Mouse (Mus musculus) heart, adult 2 months (tissue): ENCODE data around the gene F12. TPM values are rescaled to one million over a fixed set of nuclear protein-coding genes. Genes with fewer than 3 reads are reported as not detected.

Source experiments
- DNase-seq, 2 experiments: peaks; one replicate each; pipeline ENCODE4 v3.0.0; 2021
- H3K27ac ChIP-seq: fragments of 200-600 bp; 2 replicates; pipeline ENCODE4 v1.8.1; 2022
- H3K27me3 ChIP-seq: fragments of 200-500 bp; 2 replicates; pipeline ENCODE4 v1.6.1; 2012; ENCODE audit warnings: mild to moderate bottlenecking, low read length, inconsistent platforms, mixed read lengths; ENCODE audit not compliant: control insufficient read depth, insufficient read depth
- H3K36me3 ChIP-seq: fragments of 200-500 bp; 2 replicates; pipeline ENCODE4 v1.6.1; 2012; ENCODE audit warnings: low read length, inconsistent platforms; ENCODE audit not compliant: control insufficient read depth, insufficient read depth
- H3K4me1 ChIP-seq: fragments of 200-500 bp; 2 replicates; pipeline ENCODE4 v1.6.1; 2011; ENCODE audit warnings: low read length; ENCODE audit not compliant: control insufficient read depth, insufficient read depth
- H3K4me3 ChIP-seq: fragments of 200-600 bp; 2 replicates; pipeline ENCODE4 v1.8.1; 2022
- H3K79me2 ChIP-seq: fragments of 200-500 bp; replicated peaks from 2 replicates; pipeline ENCODE4 v1.6.1; 2012; ENCODE audit warnings: mild to moderate bottlenecking, inconsistent platforms, low read length, moderate library complexity, mixed read lengths; ENCODE audit not compliant: control insufficient read depth, insufficient read depth
- H3K9ac ChIP-seq: fragments of 200-500 bp; 2 replicates; pipeline ENCODE4 v1.6.1; 2012; ENCODE audit warnings: low read depth, mild to moderate bottlenecking, control low read depth, inconsistent platforms, low read length, mixed read lengths
- CTCF ChIP-seq: fragments of 200-600 bp; IDR thresholded peaks from 2 replicates; pipeline ENCODE4 v1.8.1; 2022; ENCODE audit warnings: antibody characterized with exemption, mild to moderate bottlenecking, moderate library complexity
- EP300 ChIP-seq: fragments of 200-500 bp; IDR thresholded peaks from 2 replicates; pipeline ENCODE4 v1.6.1; 2011; ENCODE audit warnings: low read depth, low read length, control low read depth; ENCODE audit not compliant: insufficient read depth
- POLR2A ChIP-seq: fragments of 200-500 bp; IDR thresholded peaks from 2 replicates; pipeline ENCODE4 v1.6.1; 2011; ENCODE audit warnings: mild to moderate bottlenecking, low read depth, low read length, control low read depth; ENCODE audit not compliant: insufficient read depth
- WGBS: fragments of 180-500 bp; shearing (Covaris S2); methylation state at CpG from one replicate; pipeline ENCODE4 v1.1.7; 2018; 5-methylcytosine and 5-hydroxymethylcytosine counted together
- intact Hi-C: fragments of 180-260 bp; cut with DNase I; formaldehyde crosslinking; loops from one replicate; pipeline ENCODE4 v1.15.1; 2025
- polyA plus RNA-seq: library from polyadenylated mRNA; depleted of rRNA; stranded (reverse); fragments of >200 nt; gene quantifications from 2 replicates; pipeline ENCODE4 v1.2.3, GENCODE M21; 2012
- total RNA-seq, 2 experiments: library from RNA; stranded (reverse); gene quantifications; 2 replicates each; pipeline ENCODE4 v1.2.3; 2021

Gene F12
- total and polyA plus RNA-seq, 3 experiments: not detected

DNA sequence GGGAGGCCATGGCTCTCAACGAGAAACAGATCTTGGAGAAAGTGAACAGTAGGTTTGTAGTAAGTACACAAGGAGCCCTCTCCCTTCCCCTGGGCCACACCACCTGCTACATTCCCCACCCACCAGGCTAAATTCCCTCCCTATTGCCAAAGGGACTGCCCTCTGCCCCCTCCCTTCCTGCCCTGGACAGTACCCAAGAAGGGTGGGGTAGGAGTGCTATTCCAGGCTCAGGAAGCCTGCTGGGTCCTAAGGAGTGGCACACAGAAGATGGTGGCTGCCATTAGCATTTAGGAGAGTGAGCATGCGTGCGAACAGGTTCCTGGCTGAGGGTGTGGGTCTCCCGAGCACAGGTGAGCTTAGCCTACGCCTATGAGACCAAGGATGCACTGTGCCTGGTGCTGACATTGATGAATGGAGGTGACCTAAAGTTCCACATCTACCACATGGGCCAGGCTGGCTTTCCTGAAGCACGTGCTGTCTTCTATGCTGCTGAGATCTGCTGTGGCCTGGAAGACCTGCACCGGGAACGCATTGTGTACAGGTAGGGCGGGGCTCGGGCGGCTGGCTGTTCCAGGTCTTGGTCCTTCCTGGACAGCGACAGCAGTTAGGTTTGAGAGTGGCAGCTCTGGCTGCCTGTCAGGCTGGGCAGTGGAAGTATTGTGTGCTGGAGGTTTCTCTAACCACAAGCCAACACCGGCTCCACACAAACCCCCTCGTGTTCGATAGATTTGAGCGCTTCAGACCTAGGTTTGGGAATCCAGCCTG lies 25.4 kb upstream of the F12 start:
- H3K27ac ChIP-seq: no peak overlapping the region
- H3K9ac ChIP-seq: no peak overlapping the region
- H3K79me2 ChIP-seq: 0 out of 2 replicates have a peak, but pooled peaks cover 1% of the 10 kb centered on the region
- H3K36me3 ChIP-seq: peaks cover 6% of the 10 kb centered on the region; the same call in 1 of the 2 replicates
- 84% methylated on average over 16 of the region's 16 CpGs for WGBS
- no peaks in the 10 kb centered on the region for H3K27me3 ChIP-seq
- DNase-seq: peak; percentile 67 to 69
- TF ChIP-seq CTCF (no peak), EP300 (no peak), POLR2A (no peak)
- H3K4me3 ChIP-seq: no peak overlapping the region
- intact Hi-C loops: no loop called here
- peaks cover 17% of the 10 kb centered on the region for H3K4me1 ChIP-seq

DNA sequence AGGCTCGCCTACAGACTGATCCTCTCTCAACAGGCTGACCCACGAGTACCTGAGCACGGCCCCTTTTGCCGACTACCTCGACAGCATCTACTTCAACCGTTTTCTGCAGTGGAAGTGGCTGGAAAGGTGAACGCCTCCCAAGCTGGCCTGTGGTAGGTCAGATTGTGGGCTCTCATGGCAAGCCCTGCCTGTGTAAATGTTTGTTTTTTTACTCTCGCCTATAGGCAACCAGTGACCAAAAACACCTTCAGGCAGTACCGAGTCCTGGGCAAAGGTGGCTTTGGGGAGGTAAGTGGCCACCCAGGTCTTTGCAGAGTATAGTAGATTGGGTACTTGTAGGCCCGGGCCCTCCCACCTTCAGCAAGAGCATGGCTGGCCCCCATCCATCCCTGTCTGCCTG lies 24.7 kb upstream of the F12 start:
- Histone ChIP-seq H3K79me2 (peaks cover 3% of the 10 kb centered on the region), H3K9ac (no peak overlapping the region), H3K4me3 (no peak overlapping the region), H3K27me3 (no peaks in the 10 kb centered on the region), H3K36me3 (peaks cover 6% of the 10 kb centered on the region; the same call in 1 of the 2 replicates), H3K27ac (no peak overlapping the region), H3K4me1 (peaks cover 23% of the 10 kb centered on the region)
- 91% methylated on average over 10 of the region's 10 CpGs for WGBS
- TF ChIP-seq EP300 (no peak), POLR2A (no peak), CTCF (no peak)
- intact Hi-C loops: no loop called here
- DNase-seq: no peak

DNA sequence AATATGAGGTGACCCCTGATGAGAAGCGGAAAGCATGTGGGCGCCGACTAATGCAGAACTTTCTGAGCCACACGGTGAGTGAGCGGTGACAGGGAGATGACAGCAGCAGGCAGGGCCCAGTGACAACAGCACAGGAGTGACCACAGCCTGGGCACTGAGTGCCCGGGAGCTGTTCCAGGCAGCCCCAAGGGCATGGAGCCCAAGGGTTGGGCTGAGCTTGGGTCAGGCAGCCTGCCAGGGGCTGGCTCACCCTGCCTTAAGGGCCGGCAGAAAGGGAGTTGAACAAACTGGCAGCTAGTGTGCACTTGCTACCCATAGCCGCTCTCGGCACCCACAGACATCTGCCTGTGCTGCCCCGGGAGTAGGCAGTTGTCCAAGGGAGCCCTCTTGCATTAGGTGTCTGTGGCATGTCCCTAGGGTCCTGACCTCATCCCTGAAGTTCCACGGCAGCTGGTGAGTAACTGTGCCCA lies 24.0 kb upstream of the F12 start:
- no peak overlapping the region for H3K9ac ChIP-seq
- no peak overlapping the region for H3K4me3 ChIP-seq
- TF ChIP-seq CTCF: no peak
- TF ChIP-seq EP300: peak; percentile 92
- H3K27me3 ChIP-seq: no peaks in the 10 kb centered on the region
- peaks cover 23% of the 10 kb centered on the region for H3K4me1 ChIP-seq
- peaks cover 6% of the 10 kb centered on the region; the same call in 1 of the 2 replicates for H3K36me3 ChIP-seq
- H3K79me2 ChIP-seq: peaks cover 3% of the 10 kb centered on the region
- 52% methylated on average over 11 of the region's 11 CpGs for WGBS
- peak overlapping the region; percentile 18 for H3K27ac ChIP-seq
- intact Hi-C loops: no loop called here
- DNase-seq: peak; percentile 79 to 89

DNA sequence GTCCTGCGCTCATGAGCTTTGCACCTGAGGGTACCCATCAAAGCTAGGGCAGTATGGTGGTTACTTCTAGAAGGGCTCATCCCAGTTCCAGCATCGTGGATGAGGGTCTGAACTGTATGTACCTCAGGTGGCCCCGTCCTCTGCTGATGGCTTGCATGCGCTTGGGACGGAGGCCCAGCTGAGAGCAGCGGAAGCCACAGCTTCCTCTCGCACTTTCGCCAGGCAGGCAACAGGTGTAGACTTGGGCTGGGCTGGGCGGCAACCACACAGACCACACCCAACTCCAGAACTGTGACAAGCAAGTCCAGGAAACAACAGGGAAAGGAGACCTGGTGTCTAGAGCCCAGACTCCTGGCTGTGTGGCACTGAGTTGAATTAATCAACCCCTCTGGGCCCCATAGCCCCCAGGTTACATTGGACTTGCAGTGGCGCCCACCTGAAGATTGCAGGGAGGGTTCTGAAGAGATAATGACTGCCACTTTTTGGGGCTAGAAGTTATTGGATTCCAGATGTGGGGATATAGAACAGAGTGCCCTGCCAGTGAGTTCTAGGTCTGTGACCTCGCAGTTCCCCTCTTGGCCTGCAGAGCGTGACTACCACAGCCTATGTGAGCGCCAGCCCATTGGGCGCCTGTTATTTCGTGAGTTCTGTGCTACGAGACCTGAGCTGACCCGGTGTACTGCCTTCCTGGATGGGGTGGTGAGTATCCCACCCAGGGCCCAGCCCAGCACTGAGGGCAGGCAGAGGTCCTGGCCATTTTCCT lies 23.3 kb upstream of the F12 start:
- no peaks in the 10 kb centered on the region for H3K27me3 ChIP-seq
- 81% methylated on average over 17 of the region's 17 CpGs for WGBS
- peaks cover 23% of the 10 kb centered on the region for H3K4me1 ChIP-seq
- peaks cover 3% of the 10 kb centered on the region for H3K79me2 ChIP-seq
- peak; percentile 49 to 68 for DNase-seq
- peak overlapping the region; percentile 74 for H3K27ac ChIP-seq
- no peak overlapping the region for H3K9ac ChIP-seq
- no peak for TF ChIP-seq EP300
- TF ChIP-seq CTCF: peak; percentile 53
- intact Hi-C loops: loop anchor here (2.0 kb wide), 1 partner anchor 63 kb away; the partner anchor contains the start of gene Pdlim7
- no peak overlapping the region for H3K4me3 ChIP-seq
- H3K36me3 ChIP-seq: peaks cover 6% of the 10 kb centered on the region; the same call in 1 of the 2 replicates

DNA sequence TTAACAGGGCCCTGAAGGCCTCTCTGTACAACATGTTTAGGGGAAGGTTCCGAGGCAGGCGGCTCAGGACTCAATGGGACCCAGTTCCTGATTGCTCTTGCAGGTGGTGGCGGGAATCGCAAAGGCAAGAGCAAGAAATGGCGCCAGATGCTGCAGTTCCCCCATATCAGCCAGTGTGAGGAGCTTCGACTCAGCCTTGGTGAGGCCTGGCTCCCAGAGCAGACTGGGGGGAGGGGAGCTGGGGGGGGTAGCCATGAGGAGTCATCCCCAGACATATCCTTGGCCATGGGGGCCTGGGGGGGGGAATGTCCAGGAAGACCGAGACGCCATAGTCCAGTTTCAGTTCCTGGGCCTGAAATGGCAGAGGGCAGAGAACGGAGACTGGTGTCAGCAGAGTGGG lies 22.6 kb upstream of the F12 start:
- Histone ChIP-seq H3K27me3 (no peaks in the 10 kb centered on the region), H3K36me3 (peaks cover 6% of the 10 kb centered on the region; the same call in 1 of the 2 replicates), H3K79me2 (peaks cover 3% of the 10 kb centered on the region), H3K4me1 (peaks cover 23% of the 10 kb centered on the region), H3K27ac (no peak overlapping the region), H3K9ac (no peak overlapping the region), H3K4me3 (no peak overlapping the region)
- 87% methylated on average over 9 of the region's 9 CpGs for WGBS
- TF ChIP-seq POLR2A (no peak), CTCF (no peak), EP300 (no peak)
- intact Hi-C loops: loop anchor here (2.0 kb wide), 1 partner anchor 64 kb away; the partner anchor contains the start of gene Pdlim7
- DNase-seq: no peak

DNA sequence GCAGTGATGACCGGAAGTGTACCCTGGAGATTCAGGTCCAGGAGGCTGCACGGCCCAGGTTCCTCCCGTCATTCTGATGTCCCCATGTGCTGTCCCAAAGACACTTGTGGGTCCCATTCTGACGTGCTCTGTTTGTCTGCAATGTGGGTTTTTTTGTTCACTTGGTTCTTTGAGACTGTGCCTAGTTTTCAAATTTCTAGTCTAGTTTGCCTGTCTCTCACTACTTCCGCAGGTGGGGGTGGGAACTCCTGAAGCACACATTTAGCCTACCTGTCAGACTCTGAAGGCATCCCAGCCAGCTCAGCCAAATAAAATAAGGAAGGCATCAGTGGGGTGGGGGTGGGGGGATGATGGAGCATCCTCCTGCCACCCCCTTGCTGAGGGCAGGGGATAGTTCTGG lies 21.5 kb upstream of the F12 start:
- TF ChIP-seq EP300 (no peak), POLR2A (no peak), CTCF (no peak)

More for the DNA sequence above, 21.5 kb upstream of the F12 start:
- Histone ChIP-seq H3K4me1 (peaks cover 23% of the 10 kb centered on the region), H3K27ac (no peak overlapping the region), H3K27me3 (no peaks in the 10 kb centered on the region), H3K79me2 (peaks cover 3% of the 10 kb centered on the region), H3K9ac (no peak overlapping the region), H3K36me3 (peaks cover 6% of the 10 kb centered on the region; the same call in 1 of the 2 replicates), H3K4me3 (no peak overlapping the region)
- DNase-seq: no peak
- intact Hi-C loops: loop anchor here (2.0 kb wide), 1 partner anchor 65 kb away; the partner anchor contains the start of gene Pdlim7
- whole genome bisulfite sequencing: 83% methylated on average over 5 of the region's 5 CpGs
